Mouse (Mus musculus) ZHBTc4 (cell line): ENCODE results near the gene Gtf2h1.
"Not testable (repeated sequence)": the region's sequence is repeated elsewhere in the genome, so short reads cannot be mapped to it uniquely, and the experiment has no call there.

ENCODE experiments used
- DNase-seq: peaks from one replicate; pipeline ENCODE4 v3.0.0-alpha.2; 2011; ENCODE audit warnings: low read depth, low spot score

Gtf2h1 gene

DNA sequence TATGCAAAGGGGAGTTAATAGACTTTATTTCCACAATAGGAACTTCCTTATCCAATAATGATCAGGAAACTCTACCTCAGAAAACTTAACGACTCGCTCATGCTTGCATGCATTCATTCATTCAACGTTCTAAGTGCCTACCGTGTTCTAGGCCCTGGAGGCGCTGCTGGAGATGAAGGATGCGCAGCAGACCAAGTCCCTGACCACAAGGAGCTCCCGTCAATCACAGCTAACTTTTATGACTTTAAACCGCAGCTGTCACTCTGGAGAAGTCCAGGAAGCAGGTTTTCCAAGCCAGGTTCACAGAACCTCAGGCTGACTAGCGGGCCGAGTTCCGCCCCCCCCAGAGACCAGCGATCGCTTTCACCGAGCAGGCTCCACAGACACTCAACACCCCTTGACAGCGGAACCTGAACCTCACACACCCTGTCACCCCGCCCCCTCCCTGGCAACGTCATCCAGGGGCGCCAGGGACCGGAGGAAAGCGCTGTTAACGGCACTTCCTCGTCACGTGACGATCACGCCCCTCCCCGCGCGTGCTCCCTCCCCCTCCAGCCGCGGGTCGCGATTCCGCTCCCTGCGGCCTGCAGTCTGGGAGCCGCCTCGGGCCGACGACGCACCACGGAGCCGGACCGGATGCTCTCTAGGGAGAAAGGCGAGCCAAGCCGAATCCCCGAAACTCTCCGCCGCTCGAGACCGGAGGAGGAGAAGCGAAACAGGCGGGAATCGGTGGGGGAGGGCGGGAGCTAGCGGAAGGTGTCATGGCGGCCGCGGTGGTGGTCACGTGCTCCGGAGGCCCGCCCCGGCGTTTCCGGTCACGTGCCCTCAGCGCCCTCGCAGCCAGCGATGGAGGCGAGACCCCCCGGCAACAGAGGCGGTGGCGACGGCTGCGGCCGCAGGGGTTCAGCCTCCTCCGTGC lies at the start of gene Gtf2h1, which contains the start of gene Hps5:
TSS of gene Gtf2h1 (plus strand) at position 817 of the 919 bp plus-strand sequence.
TSS of gene Hps5 (minus strand) at position 778 of the 919 bp plus-strand sequence.
- DNase-seq, result peak; percentile 99

- DNase-seq, result no peak
Observed at GRCm38 (mm10) chr7:46746381-46746780, 49.5 kb upstream of the Gtf2h1 start.

DNA sequence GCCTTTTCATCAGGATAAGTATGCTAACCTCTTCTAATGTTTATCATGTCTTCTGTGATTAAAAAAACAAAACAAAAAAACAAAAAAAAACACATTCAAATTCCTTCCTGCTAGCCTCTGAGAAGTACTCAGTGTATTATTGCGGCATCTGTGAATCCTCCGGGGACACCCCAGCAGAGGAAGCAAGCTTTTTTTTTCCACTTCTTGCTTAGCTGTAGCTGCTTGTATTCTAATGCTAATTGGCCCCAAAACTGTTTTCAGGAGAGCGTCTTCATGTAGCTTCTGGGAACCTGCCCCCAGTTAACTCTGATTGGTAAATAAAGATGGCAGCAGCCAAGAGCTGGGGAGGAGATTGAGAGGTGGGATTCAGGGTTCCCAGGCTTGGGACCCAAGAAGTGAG lies 47.4 kb upstream of the Gtf2h1 start:
- DNase-seq, result peak; percentile 56

DNA sequence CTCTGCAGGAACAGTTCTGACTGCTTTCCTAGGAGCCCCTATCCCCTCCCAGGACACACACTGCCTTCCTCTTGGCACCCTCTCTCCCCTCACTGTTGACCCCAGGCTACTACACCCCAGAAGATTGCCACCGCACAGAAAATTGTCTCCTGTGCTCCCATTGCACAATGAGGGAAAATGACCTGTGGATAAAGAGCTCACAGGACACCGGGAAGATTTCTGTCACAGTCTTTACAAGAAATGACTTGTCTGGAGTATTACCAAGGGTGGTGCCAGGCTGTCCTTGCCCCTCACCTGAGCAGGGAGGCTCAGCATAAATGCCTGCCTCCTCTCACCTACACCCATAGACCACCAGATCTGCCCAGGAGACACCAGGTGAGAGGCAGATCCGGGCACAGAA lies 44.4 kb upstream of the Gtf2h1 start, which contains the start of gene Saa2:
TSS of gene Saa2 (plus strand) at position 301 of the 400 bp plus-strand sequence.
- DNase-seq, result no peak

DNA sequence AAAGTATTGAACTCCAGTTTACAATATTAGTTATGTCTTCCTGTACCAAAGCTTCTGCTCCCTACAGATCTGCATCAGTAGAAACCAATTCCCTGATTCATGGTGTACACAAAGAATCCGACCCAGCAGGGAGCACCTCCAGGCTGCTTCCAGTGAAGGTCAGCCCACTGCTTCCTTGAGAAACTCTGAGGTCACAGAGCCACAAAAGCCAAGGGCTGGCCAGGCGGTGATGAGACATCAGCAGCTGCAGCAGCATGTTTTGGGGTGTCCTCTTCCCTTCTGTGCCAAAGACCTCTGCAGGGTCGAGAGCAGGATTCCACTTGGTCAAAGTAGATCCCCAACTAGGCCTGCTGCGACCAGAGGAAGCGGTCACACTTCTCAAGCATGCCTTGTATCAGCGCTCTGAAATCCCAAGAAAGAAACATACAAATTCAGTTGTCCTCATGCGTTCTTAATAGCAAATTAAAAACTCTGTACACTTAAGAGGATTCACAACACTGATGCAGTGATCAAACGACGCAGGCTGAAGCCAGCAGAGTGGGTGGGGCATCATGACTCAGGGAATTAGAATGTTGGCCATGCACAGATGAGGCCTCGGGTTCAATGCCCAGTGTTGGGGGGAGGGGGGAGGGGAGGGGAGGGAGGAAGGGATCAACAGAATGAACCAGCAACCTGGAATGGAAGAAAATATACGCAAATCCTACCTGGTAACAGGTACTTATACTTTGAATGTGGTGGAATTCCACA lies 34.7 kb upstream of the Gtf2h1 start:
- DNase-seq, result peak; percentile 55

DNA sequence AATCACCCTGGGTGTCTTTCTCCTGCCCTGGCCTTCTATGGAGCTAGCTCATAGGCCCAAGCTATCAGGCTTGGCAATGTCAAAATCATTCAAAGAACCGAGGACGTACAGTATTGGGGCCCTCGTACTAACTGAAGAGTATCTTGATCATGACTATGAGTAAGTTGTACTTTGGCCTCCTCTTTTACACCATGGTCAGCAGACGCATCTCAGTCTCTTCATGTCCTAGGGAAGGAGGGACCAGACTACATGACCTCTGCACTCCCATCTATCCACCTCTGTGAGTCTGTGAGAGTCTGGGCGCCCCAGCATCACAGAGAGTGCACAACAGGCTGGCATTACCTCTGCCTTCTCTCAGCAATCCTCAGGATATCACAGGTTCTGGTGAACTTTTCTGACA lies 33.3 kb upstream of the Gtf2h1 start:
- DNase-seq, result no peak

GRCm38 (mm10) chr7:46764672-46765071 lies 31.2 kb upstream of the Gtf2h1 start:
- DNase-seq, result no peak

DNA sequence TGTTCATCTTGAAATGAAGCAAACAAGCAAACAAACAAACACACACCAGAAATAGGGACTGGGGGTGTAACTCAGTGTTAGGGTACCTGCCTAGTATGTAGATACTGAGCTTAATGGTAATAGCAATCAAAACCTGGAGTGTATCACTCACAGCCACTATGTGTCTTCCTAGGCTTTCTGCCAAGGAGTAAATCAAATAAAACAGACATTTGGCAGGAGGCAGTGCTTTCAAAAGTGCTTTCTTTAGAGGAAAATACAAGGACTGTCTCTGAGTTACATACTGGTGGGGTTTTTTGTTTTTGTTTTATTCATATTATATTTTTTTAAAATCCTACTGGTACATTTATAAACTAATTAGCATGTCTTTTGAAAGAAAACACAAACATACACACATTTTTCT lies 28.5 kb upstream of the Gtf2h1 start:
- DNase-seq, result no peak

DNA sequence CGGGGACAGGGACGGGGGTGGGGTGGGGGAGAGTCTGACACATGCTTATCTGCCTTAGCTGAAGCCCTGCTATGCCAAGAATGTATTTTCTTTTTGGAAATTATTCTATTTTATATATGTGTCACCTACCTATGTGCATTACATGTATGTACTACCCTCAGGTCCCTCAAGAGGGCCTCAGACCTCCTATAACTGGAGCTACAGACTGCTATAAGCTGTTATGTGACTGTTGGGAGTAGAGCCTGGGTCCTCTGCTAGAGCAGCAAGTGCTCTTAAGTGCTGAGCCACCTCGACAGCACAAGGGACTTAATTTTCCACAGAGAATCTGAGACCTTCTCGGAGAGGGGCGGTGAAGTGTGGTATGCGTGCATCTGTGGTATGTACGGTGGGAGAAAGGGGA lies 27.5 kb upstream of the Gtf2h1 start:
- DNase-seq, result peak; percentile 75

- DNase-seq, result peak; percentile 84
Observed at GRCm38 (mm10) chr7:46770706-46771105, 25.2 kb upstream of the Gtf2h1 start.

GRCm38 (mm10) chr7:46789177-46789849 lies 6.6 kb upstream of the Gtf2h1 start:
- DNase-seq, result no peak

- DNase-seq, result no peak
Observed at GRCm38 (mm10) chr7:46793871-46794270, 2.0 kb upstream of the Gtf2h1 start.

- DNase-seq, result no peak
Observed at GRCm38 (mm10) chr7:46796206-46796679, 340 bp downstream of the Gtf2h1 start.

- DNase-seq, result no peak
Observed at GRCm38 (mm10) chr7:46796779-46797178, 876 bp downstream of the Gtf2h1 start.

DNA sequence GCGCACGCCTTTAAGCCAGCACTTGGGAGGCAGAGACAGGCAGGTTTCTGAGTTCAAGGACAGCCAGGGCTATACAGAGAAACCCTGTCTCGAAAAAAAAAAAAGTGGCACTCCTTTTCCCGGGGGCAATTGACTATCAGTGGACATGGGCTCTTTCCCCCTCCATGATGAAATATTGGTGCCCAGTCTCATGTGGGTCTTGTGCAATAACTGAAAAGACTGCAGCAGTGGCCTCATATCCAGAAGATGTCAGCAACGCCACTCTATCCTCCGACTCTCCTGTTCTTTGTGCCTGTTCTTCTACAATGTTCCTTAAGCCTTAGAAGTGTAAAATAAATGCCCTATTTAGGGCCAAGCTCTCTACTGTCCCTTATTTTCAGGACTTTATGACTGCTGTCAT lies 14.4 kb downstream of the Gtf2h1 start:
- DNase-seq, result no peak

DNA sequence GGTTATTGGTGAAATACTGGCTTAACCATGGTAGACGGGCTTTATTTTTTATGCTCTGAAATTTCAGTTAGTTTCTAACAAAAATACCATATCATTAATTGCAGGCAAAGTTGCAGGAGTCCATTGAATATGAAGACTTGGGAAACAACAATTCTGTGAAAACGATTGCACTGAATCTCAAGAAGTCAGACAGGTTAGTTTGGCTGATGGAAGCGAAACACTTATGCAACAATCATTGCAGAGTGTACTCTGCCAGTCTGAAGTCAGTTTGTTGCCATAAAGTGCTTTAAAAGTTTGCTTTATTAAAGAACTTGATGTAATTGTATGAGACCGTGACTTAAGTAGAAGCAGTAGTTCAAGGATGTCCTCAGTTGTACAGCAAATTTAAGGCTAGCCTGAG lies 18.1 kb downstream of the Gtf2h1 start:
- no peak for DNase-seq

DNA sequence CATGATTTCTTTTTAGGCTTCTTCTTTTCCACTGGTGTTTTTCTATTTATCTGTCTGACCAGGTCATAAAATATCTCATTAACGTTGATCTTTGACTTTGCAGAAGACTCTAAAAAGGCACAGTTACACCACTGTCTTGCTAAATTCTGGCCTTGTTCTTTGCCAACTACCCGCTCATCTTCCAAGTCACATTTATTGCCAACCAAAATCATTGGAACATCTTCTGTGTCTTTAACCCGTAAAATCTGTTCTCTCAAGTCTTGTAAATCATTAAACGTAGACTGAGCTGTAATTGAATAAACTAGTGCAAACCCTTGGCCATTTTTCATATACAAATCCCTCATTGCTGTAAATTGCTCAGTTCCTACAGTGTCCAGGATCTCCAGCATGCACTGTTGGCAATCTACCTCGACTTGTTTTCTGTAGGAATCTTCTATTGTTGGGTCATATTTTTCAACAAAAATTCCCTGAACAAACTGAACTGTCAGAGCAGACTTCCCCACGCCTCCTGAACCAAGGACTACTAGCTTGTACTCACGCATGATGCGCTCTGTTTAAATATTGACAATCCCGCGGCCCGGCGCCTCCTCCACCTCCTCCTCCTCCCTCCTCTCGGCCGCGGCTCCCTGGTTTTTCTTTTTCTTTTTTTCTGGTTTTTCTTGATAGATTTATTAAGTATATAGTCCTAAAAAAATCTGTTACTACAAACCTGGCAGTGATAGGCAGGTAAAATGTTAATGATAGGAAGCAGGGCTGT lies 25.2 kb downstream of the Gtf2h1 start:
- DNase-seq, result not testable (repeated sequence)

GRCm38 (mm10) chr7:46827046-46827802 lies 31.3 kb downstream of the Gtf2h1 start:
- no peak for DNase-seq

- DNase-seq, result no peak
Observed at GRCm38 (mm10) chr7:46827803-46828184, 31.9 kb downstream of the Gtf2h1 start.

- DNase-seq, result no peak
Observed at GRCm38 (mm10) chr7:46829911-46830310, 34.0 kb downstream of the Gtf2h1 start.
